Mouse (Mus musculus): Measurements from ENCODE around the gene Baz1a.

DNA sequence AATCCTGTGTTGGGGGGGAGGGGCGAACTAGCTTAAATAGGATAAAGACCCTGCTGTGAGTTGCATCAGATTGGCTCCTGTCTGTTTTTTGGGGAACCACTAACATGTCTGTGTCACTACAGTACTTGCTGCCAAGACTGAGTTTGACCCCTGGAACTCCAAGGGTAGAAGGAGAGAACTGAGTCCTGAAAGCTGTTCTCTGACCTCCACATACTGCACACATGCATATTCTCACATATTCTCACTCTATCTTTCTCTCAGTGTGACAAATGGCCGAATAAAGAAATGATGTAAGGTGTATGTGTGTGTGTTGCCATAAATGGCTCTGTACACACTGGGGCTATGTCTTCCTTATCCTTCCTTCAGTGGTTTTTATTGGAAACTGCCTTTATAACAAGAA, 9.1 kb upstream of the Baz1a start:
- TF ChIP-seq CTCF (IDR thresholded peaks at IDR 0.05; ENCODE audit: low read depth, low read length) (no peak), POLR2A (IDR thresholded peaks at IDR 0.05; ENCODE audit: insufficient read depth, low read length) (no peak), EP300 (IDR thresholded peaks at IDR 0.05; ENCODE audit: insufficient read depth, low read depth, low read length) (no peak)

Data from ES-Bruce4 (cell line).